Mouse (Mus musculus): ENCODE data around the gene Dennd6b. TPM values are rescaled to one million over a fixed set of nuclear protein-coding genes. Genes with fewer than 3 reads are reported as not detected.

Gene Dennd6b
- total and polyA plus RNA-seq, 3 experiments, result 8.4 to 24.0 (median 9.1) TPM

DNA sequence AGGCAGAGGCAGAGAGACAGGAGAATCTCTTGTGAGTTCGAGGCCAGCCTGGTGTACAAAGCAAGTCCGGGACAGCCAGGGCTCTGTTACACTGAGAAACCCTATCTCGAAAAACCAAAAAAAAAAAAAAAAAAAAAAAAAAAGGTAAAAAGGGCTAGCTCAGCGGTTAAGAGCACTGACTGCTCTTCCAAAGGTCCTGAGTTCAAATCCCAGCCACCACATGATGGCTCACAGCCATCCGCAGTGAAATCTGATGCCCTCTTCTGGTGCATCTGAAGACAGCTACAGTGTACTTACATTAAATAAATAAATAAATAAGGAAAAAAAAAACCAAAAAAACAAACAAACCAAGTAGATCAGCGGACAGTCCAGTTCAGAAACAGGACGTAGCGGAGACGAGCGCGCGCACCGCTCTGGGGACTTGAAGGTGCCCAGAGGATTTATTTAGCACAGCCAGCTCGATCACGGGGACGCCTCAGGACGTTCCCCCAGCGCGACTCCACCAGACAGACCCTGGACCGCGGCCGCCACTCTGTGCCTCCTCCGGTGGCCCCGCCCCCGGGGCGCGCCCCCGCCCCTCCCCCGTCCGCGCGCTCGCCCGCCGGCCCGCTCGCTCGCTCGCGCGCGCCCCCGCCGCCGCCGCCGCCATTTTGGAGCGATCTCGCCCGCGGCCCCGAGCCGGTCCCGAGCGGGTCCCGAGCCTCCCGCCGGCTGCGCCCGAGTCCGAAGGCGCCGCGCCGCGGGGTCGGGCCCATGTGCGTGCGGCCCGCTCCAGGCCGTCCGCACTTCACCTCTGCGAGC lies 14.8 kb upstream of the Dennd6b start, which contains the start of gene Ppp6r2:
Gene Ppp6r2, plus strand, starts transcription at position 639 of the 801 bp plus-strand sequence.
- Histone ChIP-seq H3K4me3 (peak within 1 kb of the TSS; percentile 100), H3K36me3 (ENCODE audit: control insufficient read depth, insufficient read depth, low read length) (peaks cover 4% of the 10 kb centered on the region), H3K27me3 (ENCODE audit: control insufficient read depth, insufficient read depth, low read length) (no peaks in the 10 kb centered on the region), H3K4me1 (ENCODE audit: control insufficient read depth, insufficient read depth, low read length) (peaks cover 7% of the 10 kb centered on the region), H3K27ac (peak within 1 kb of the TSS; percentile 99), H3K79me2 (replicated peaks; ENCODE audit: control insufficient read depth, insufficient read depth, low read length) (0 out of 2 replicates have a peak, but pooled peaks cover 2% of the 10 kb centered on the region), H3K9ac (ENCODE audit: low read depth, low read length) (peak within 1 kb of the TSS; percentile 97)
- DNase-seq, result peak; percentile 90 to 91
- TF ChIP-seq CTCF (IDR thresholded peaks at IDR 0.05), result peak; percentile 61
- TF ChIP-seq POLR2A (IDR thresholded peaks at IDR 0.05; ENCODE audit: insufficient read depth, low read depth, low read length), result peak; percentile 85
- TF ChIP-seq EP300 (IDR thresholded peaks at IDR 0.05; ENCODE audit: insufficient read depth, low read depth, low read length), result no peak
- WGBS, result 1% methylated on average over 70 of the region's 73 CpGs
- intact Hi-C loops (cut with DNase I), result loop anchor here (1.0 to 5.0 kb wide), 4 partner anchors 15 to 136 kb away; partner anchors contain the start of genes Dennd6b, Sbf1 and Trabd

DNA sequence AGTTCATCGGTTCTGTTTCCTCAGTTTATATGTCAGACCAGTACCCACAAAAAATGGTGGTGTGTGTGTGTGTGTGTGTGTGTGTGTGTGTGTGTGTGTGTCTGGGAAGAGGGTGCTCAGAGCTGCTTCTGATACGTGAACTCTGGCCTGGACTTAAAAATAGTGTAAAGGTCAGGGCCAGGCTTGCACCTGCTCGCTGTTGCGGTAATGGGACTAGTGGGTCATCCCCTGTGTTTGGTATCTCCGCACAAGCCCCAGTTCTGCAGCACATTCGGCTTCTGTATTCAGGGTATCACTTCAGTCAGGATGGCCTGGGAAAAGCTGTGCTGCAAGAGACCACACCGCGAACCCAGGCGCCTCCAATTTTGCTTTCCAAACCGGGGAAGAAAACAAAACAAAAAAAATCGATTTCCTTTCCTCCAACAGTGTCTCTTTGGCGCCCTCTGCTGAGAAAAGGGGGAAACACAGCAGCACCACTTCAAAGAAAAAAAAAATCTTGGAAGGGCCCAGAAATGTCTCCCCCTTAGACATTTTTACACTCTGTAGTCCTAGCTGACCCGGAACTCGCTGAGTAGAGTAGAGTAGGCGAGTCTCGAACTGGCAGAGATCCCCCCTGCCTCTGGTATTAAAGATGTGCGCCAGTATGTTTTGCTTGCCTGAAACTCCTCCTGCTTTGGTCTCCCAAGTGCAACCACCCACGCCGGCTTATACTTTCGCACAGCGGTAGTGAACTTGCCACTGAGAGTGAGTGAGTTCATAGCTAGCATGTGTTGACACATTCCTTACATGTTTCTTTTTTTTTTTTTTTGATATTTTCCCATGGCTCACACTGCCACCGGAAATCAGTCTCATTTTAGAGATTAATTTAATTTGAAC lies 13.8 kb upstream of the Dennd6b start:
- H3K9ac ChIP-seq (ENCODE audit: low read depth, low read length), result peak overlapping the region; percentile 66
- peaks cover 6% of the 10 kb centered on the region for H3K4me1 ChIP-seq (ENCODE audit: control insufficient read depth, insufficient read depth, low read length)
- H3K27me3 ChIP-seq (ENCODE audit: control insufficient read depth, insufficient read depth, low read length), result no peaks in the 10 kb centered on the region
- intact Hi-C loops (cut with DNase I), result loop anchor here (2.0 to 5.0 kb wide), 2 partner anchors 51 to 107 kb away; partner anchors contain the start of gene Sbf1
- peak overlapping the region; percentile 99 for H3K27ac ChIP-seq
- peak; percentile 89 to 92 for DNase-seq
- no peaks in the 10 kb centered on the region; the same call in none of the 2 replicates for H3K36me3 ChIP-seq (ENCODE audit: control insufficient read depth, insufficient read depth, low read length)
- 0 out of 2 replicates have a peak, but pooled peaks cover 2% of the 10 kb centered on the region for H3K79me2 ChIP-seq (replicated peaks; ENCODE audit: control insufficient read depth, insufficient read depth, low read length)
- 5% methylated on average over 22 of the region's 22 CpGs for WGBS
- peak overlapping the region; percentile 100 for H3K4me3 ChIP-seq
- TF ChIP-seq CTCF (IDR thresholded peaks at IDR 0.05), result peak; percentile 95
- no peak for TF ChIP-seq POLR2A (IDR thresholded peaks at IDR 0.05; ENCODE audit: insufficient read depth, low read depth, low read length)
- TF ChIP-seq EP300 (IDR thresholded peaks at IDR 0.05; ENCODE audit: insufficient read depth, low read depth, low read length), result 0 out of 2 replicates have a peak, but pooled peaks have one; percentile 35

DNA sequence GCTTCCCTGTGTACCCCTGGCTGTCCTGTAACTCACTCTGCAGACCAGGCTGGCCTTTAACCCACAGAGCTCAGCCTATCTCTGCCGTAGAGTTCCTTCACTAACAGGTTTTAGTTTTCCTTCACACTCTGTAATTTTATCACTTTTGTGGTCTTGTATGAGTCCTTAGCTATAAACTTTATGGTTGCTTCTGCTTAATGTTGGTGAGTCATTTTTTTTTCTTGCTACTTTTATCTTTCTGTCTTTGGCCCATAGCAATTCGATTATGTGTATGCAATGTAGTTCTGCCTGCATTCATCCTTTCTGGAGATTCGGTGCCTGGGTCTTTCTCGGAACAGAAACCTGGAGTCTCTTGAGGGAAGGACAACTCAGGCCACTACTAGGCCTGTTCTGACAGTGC lies 11.2 kb upstream of the Dennd6b start:
- peaks cover 3% of the 10 kb centered on the region; the same call in 1 of the 2 replicates for H3K4me1 ChIP-seq (ENCODE audit: control insufficient read depth, insufficient read depth, low read length)
- no peak for DNase-seq
- no peaks in the 10 kb centered on the region for H3K27me3 ChIP-seq (ENCODE audit: control insufficient read depth, insufficient read depth, low read length)
- no peak overlapping the region for H3K27ac ChIP-seq
- WGBS, result 91% methylated on average over 4 of the region's 4 CpGs
- no peak for TF ChIP-seq EP300 (IDR thresholded peaks at IDR 0.05; ENCODE audit: insufficient read depth, low read depth, low read length)
- no peak for TF ChIP-seq POLR2A (IDR thresholded peaks at IDR 0.05; ENCODE audit: insufficient read depth, low read depth, low read length)
- TF ChIP-seq CTCF (IDR thresholded peaks at IDR 0.05), result no peak
- no peaks in the 10 kb centered on the region for H3K36me3 ChIP-seq (ENCODE audit: control insufficient read depth, insufficient read depth, low read length)
- no peak overlapping the region for H3K4me3 ChIP-seq
- H3K79me2 ChIP-seq (replicated peaks; ENCODE audit: control insufficient read depth, insufficient read depth, low read length), result 0 out of 2 replicates have a peak, but pooled peaks cover under 1% of the 10 kb centered on the region
- no peak overlapping the region for H3K9ac ChIP-seq (ENCODE audit: low read depth, low read length)
- intact Hi-C loops (cut with DNase I), result no loop called here

DNA sequence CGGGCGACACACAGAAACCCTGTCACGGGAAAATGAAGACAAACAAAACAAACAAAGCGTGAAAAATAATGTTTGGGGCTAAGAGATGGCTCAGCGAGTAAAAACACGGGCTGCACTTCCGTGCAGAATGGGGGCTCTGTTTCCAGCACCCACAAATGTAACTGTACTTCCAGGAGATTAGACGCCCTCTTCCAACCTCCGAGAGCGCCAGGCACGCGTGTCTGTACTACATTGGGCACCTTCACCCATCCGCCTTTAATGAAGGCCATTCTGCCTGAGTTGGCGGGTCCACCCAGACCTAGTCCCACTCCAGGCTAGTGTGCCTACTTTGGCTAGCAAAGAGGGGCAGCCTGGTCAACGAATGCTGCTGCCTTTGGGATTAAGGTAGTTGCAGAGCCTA lies 760 bp upstream of the Dennd6b start:
- Histone ChIP-seq H3K4me1 (ENCODE audit: control insufficient read depth, insufficient read depth, low read length) (peaks cover 6% of the 10 kb centered on the region), H3K27me3 (ENCODE audit: control insufficient read depth, insufficient read depth, low read length) (no peaks in the 10 kb centered on the region), H3K4me3 (peak overlapping the region; percentile 84), H3K79me2 (replicated peaks; ENCODE audit: control insufficient read depth, insufficient read depth, low read length) (no peaks in the 10 kb centered on the region), H3K36me3 (ENCODE audit: control insufficient read depth, insufficient read depth, low read length) (no peaks in the 10 kb centered on the region), H3K9ac (ENCODE audit: low read depth, low read length) (peak overlapping the region; percentile 68), H3K27ac (peak overlapping the region; percentile 100)
- no peak for TF ChIP-seq EP300 (IDR thresholded peaks at IDR 0.05; ENCODE audit: insufficient read depth, low read depth, low read length)
- TF ChIP-seq POLR2A (IDR thresholded peaks at IDR 0.05; ENCODE audit: insufficient read depth, low read depth, low read length), result no peak
- no peak for TF ChIP-seq CTCF (IDR thresholded peaks at IDR 0.05)
- 65% methylated on average over 15 of the region's 15 CpGs for WGBS
- no peak for DNase-seq
- intact Hi-C loops (cut with DNase I), result loop anchor here (2.0 kb wide), 2 partner anchors 38 to 68 kb away; partner anchors contain the start of gene Hdac10

DNA sequence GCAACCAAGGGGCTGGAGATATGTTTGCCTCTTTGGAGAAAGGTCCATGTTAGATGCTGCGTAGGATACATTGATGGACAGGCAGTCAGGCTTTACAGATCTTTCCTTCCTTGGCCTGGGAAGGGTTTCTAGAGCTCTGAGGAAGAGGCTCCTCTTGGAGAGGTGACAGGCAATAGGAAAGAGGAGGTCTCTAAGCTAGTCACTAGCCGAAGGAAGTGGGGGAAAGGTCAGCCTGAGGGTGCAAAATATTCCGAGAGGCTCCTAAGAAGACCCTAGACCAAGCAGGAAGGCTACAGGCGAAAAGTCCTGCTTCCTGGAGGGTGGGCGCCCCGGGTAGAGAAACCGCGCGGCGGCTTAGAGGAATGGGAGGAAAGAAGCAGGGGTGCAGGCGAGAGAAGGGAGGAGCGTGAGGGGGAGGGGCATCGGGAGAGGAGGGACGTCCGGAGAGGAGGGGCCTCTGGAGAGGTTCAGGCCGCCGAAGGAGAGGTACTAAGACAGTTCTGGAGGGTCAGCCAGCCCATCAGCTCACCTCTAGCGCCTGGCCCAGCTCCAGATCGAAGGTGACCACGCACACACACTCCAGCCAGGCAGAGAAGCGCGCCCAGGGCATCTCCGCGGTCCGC lies 495 bp downstream of the Dennd6b start:
- under 1% methylated on average over 25 of the region's 25 CpGs for WGBS
- Histone ChIP-seq H3K9ac (ENCODE audit: low read depth, low read length) (peak overlapping the region; percentile 98), H3K4me1 (ENCODE audit: control insufficient read depth, insufficient read depth, low read length) (peaks cover 6% of the 10 kb centered on the region), H3K27ac (peak overlapping the region; percentile 100), H3K27me3 (ENCODE audit: control insufficient read depth, insufficient read depth, low read length) (no peaks in the 10 kb centered on the region), H3K4me3 (peak overlapping the region; percentile 84), H3K79me2 (replicated peaks; ENCODE audit: control insufficient read depth, insufficient read depth, low read length) (no peaks in the 10 kb centered on the region), H3K36me3 (ENCODE audit: control insufficient read depth, insufficient read depth, low read length) (no peaks in the 10 kb centered on the region)
- TF ChIP-seq POLR2A (IDR thresholded peaks at IDR 0.05; ENCODE audit: insufficient read depth, low read depth, low read length) (peak; percentile 95), EP300 (IDR thresholded peaks at IDR 0.05; ENCODE audit: insufficient read depth, low read depth, low read length) (no peak), CTCF (IDR thresholded peaks at IDR 0.05) (no peak)
- peak; percentile 93 to 94 for DNase-seq
- intact Hi-C loops (cut with DNase I), result loop anchor here (1.0 to 2.0 kb wide), 4 partner anchors 16 to 67 kb away; partner anchors contain the start of genes Hdac10, Plxnb2 and Ppp6r2

Data from heart, adult 2 months (tissue).